17 mouse cellular contexts compared by ENCODE assay signal in genomic region chr5:108636172-108636571, GRCm38 (mm10). TPM values are rescaled to one million over a fixed set of nuclear protein-coding genes. Genes with fewer than 3 reads are reported as not detected.
"Had no signal": no experiment of that assay in that cellular context is flagged by ENCODE, and none has a peak within 500 bp of the region (broad histone marks: within the 10 kb centered on the region; RNA-seq: fewer than 3 reads in every experiment).

No protein-coding gene starts in this region.

- H3K4me3 ChIP-seq: kidney, embryonic 15.5 days; limb, embryonic 10.5 days; midbrain, embryonic 13.5 days; neural tube, embryonic 12.5 days; stomach, embryonic 15.5 days had no signal

- H3K36me3 ChIP-seq: kidney, embryonic 15.5 days; limb, embryonic 10.5 days; midbrain, embryonic 13.5 days had no signal

- H3K9me3 ChIP-seq: kidney, embryonic 15.5 days; limb, embryonic 10.5 days; midbrain, embryonic 13.5 days; neural tube, embryonic 12.5 days; stomach, embryonic 15.5 days had no signal

- H3K4me2 ChIP-seq: kidney, embryonic 15.5 days; liver, embryonic 11.5 days; lung, embryonic 14.5 days; midbrain, embryonic 13.5 days; neural tube, embryonic 12.5 days; stomach, embryonic 15.5 days had no signal

- ATAC-seq: midbrain, embryonic 13.5 days had no signal

- H3K27me3 ChIP-seq: kidney, embryonic 15.5 days; midbrain, embryonic 13.5 days; neural tube, embryonic 12.5 days; stomach, embryonic 15.5 days had no signal

- DNase-seq: kidney, adult 2 months; kidney, postnatal 14 days; lung, embryonic 14.5 days; lung, postnatal 10 days; lung, postnatal 4 days; retina, postnatal 1 day; right cerebral cortex, postnatal 4 days; spleen, adult 18-20 months; thymus, adult 2 months; thymus, postnatal 36 days had no signal

- H3K27ac ChIP-seq: kidney, embryonic 15.5 days; limb, embryonic 10.5 days; midbrain, embryonic 13.5 days; neural tube, embryonic 12.5 days; stomach, embryonic 15.5 days had no signal

- H3K4me1 ChIP-seq: kidney, embryonic 15.5 days; limb, embryonic 10.5 days; midbrain, embryonic 13.5 days; neural tube, embryonic 12.5 days; stomach, embryonic 15.5 days had no signal

- H3K9ac ChIP-seq: kidney, embryonic 15.5 days; lung, embryonic 14.5 days; midbrain, embryonic 13.5 days; neural tube, embryonic 12.5 days; stomach, embryonic 15.5 days had no signal

RNA-seq across cellular contexts. Expression of gene Slc26a1, which starts 39.2 kb away (rescaled TPM):
- polyA plus RNA-seq: large intestine, adult 2 months had no signal
